Mouse (Mus musculus) lung, adult 18-20 months (tissue): ENCODE data around the gene 4930435E12Rik.

ENCODE experiments used
- DNase-seq, 2 experiments: peaks; one replicate each; pipeline ENCODE4 v3.0.0; 2022; ENCODE audit warnings: mixed read lengths in 2 of 2

Gene 4930435E12Rik

DNA sequence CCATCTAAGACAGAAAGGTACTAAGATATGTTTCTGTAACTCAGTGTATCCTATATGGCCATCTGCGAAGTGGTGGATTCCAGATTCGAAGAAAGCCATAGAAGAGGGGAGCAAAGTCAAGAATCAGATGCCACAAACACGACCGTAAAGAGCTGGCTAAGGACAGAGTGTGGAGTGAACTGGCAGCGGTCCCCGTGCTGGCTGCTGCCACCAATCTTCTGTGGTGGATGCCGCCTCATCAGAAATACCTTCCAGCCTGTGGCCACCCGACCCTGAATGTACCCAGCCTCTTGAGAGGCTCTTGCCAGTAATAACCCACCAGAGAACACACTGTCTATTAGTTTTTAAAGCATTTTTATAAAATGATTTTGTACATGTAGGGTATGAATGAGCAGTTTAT lies 60.2 kb downstream of the 4930435E12Rik start:
- no peak for DNase-seq

DNA sequence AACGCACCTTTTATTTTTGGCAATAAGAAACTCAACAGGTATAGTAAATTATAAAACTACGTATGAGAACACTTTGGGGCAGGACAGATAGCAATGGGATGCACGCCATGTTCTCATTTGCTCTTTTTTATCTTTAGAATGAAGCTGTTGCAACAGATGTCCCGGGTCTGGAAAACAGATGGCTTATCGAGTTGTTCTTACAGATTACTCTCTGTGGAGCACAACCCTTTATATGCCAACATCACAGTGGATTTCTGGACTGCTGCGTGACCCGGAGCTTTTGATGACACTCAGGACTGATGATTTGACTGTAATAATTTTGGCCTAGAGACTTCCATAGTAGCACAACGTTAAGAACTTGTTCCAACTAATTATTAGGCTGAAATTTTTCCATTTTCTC lies 60.8 kb downstream of the 4930435E12Rik start:
- no peak for DNase-seq

DNA sequence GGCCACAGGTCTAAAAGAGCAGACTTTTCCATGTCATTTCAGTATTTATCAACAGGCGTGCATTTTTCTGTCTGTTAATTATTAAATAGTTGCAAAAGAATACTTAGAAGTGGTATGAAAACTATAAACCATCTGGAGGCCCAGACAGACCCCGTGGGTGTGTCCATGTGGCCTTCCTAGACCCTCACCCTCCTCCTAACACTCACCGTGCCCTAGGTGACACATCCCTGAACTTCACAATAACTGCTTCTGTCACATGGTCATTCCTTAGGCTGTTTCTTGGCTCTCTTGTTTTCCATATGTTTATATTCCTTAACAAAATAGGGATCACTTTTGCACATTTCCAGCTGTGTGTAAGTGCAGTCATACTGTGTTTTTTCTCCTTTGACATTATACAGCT lies 61.9 kb downstream of the 4930435E12Rik start:
- no peak for DNase-seq

DNA sequence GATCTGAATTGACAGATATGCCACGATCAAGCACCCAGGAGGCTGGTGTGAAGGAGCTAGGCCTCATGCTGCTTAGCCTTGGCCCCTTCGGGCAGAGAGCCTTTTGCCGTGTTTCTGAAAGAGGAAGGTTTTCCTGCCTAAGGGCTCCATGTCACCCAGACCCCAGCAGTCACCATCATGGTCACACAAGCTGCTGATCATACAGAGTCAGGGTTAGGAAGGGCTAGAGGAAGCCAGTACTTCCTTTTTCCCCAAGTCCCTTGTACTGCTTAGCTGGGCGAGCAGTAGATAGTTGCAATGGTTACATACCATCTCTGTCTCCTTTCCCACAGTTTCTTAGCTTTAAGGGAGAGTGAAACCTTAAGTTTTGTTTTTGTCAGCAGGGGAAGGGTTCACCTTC lies 65.0 kb downstream of the 4930435E12Rik start:
- DNase-seq: no peak

DNA sequence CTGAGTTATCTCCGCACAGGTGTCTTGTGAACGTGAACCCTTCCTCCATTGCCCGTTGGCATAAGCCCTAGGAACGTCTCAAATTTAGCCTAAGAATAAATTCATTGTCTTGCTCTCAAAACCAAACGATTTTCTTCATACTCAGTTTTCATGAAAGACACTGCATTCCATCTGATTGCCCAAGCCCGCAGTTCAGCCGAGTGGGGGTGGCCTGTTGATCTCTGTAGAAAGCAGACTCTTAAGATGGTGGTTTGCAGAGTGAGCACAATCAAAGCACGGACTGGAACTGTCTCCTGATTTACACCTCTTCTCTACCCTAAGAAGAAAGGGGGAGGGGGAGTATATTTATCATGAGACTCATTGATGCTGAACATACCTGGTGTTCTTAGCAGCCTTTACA lies 66.1 kb downstream of the 4930435E12Rik start:
- no peak for DNase-seq
